Mouse (Mus musculus): ENCODE results near the gene Dyrk1a. TPM values are rescaled to one million over a fixed set of nuclear protein-coding genes. Genes with fewer than 3 reads are reported as not detected.

Gene Dyrk1a
- polyA plus RNA-seq, 1 experiment = 21.2 TPM

DNA sequence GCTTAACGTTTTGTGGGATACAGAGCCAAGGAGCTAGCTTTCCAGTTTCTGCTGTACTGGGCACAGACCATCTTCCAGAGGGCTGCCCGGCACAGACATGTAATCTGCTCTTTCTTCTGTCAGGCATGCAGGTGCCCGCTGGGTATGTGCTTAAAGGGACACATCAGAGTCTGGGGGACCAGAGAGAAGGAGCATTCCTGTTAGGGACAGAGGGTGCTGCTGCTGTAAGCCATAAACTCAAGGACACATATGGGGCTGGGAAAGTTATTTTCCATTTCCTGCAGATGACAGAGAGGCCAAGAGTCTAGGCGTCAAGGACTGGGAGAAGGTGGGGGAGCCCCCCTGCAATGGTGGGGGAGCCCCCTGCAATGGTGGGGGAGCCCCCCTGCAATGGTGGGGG lies 149.7 kb downstream of the Dyrk1a start:
- Histone ChIP-seq H3K4me1 (ENCODE audit: control insufficient read depth, insufficient read depth, low read length) (no peaks in the 10 kb centered on the region), H3K4me3 (replicated peaks; ENCODE audit: control insufficient read depth, low read depth, low read length) (no peak overlapping the region), H3K27ac (ENCODE audit: control insufficient read depth, insufficient read depth, low read depth, low read length, poor library complexity) (no peak overlapping the region)
- TF ChIP-seq POLR2A (IDR thresholded peaks at IDR 0.05; ENCODE audit: borderline replicate concordance, control insufficient read depth, low read depth, low read length) = no peak
- no peak for TF ChIP-seq CTCF (IDR thresholded peaks at IDR 0.05; ENCODE audit: control insufficient read depth, insufficient read depth, low read length)
- WGBS = 81% methylated on average over 4 of the region's 4 CpGs

GRCm38 (mm10) chr16:94720476-94721153 lies 150.8 kb downstream of the Dyrk1a start:
- Histone ChIP-seq H3K4me1 (ENCODE audit: control insufficient read depth, insufficient read depth, low read length) (peaks cover 1% of the 10 kb centered on the region; the same call in 1 of the 2 replicates), H3K27ac (ENCODE audit: control insufficient read depth, insufficient read depth, low read depth, low read length, poor library complexity) (no peak overlapping the region), H3K4me3 (replicated peaks; ENCODE audit: control insufficient read depth, low read depth, low read length) (no peak overlapping the region)
- WGBS = 40% methylated on average over 7 of the region's 7 CpGs
- TF ChIP-seq POLR2A (IDR thresholded peaks at IDR 0.05; ENCODE audit: borderline replicate concordance, control insufficient read depth, low read depth, low read length) (no peak), CTCF (IDR thresholded peaks at IDR 0.05; ENCODE audit: control insufficient read depth, insufficient read depth, low read length) (no peak)

GRCm38 (mm10) chr16:94721549-94722006 lies 151.8 kb downstream of the Dyrk1a start:
- H3K27ac ChIP-seq (ENCODE audit: control insufficient read depth, insufficient read depth, low read depth, low read length, poor library complexity) = no peak overlapping the region
- WGBS = 78% methylated on average over 10 of the region's 10 CpGs
- peaks cover 1% of the 10 kb centered on the region; the same call in 1 of the 2 replicates for H3K4me1 ChIP-seq (ENCODE audit: control insufficient read depth, insufficient read depth, low read length)
- no peak for TF ChIP-seq POLR2A (IDR thresholded peaks at IDR 0.05; ENCODE audit: borderline replicate concordance, control insufficient read depth, low read depth, low read length)
- TF ChIP-seq CTCF (IDR thresholded peaks at IDR 0.05; ENCODE audit: control insufficient read depth, insufficient read depth, low read length) = no peak
- no peak overlapping the region for H3K4me3 ChIP-seq (replicated peaks; ENCODE audit: control insufficient read depth, low read depth, low read length)

DNA sequence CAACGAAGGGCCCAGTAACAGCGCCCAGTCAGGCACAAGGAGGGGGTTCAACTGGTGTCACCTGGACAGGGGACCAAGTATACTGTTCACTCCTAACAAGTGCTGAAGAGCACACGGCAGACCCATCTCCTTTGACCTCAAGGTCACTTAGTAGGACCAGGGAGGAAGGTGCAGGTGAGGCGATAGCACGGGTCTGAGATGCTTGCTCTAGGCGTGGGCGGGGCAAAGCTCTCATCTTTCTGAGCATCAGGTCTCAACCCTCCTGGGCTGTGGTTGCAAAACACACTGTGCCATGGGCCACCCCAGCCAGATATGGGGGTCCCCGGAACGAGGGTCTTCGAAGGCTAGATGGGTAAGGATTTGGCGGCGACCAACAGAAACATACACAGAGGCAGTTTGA lies 153.1 kb downstream of the Dyrk1a start:
- H3K4me3 ChIP-seq (replicated peaks; ENCODE audit: control insufficient read depth, low read depth, low read length) = no peak overlapping the region
- TF ChIP-seq POLR2A (IDR thresholded peaks at IDR 0.05; ENCODE audit: borderline replicate concordance, control insufficient read depth, low read depth, low read length) (no peak), CTCF (IDR thresholded peaks at IDR 0.05; ENCODE audit: control insufficient read depth, insufficient read depth, low read length) (no peak)
- H3K27ac ChIP-seq (ENCODE audit: control insufficient read depth, insufficient read depth, low read depth, low read length, poor library complexity) = no peak overlapping the region
- WGBS = 82% methylated on average over 12 of the region's 12 CpGs
- H3K4me1 ChIP-seq (ENCODE audit: control insufficient read depth, insufficient read depth, low read length) = peaks cover 1% of the 10 kb centered on the region; the same call in 1 of the 2 replicates

GRCm38 (mm10) chr16:94724061-94724596 lies 154.3 kb downstream of the Dyrk1a start:
- Histone ChIP-seq H3K27ac (ENCODE audit: control insufficient read depth, insufficient read depth, low read depth, low read length, poor library complexity) (no peak overlapping the region), H3K4me1 (ENCODE audit: control insufficient read depth, insufficient read depth, low read length) (peaks cover 1% of the 10 kb centered on the region; the same call in 1 of the 2 replicates), H3K4me3 (replicated peaks; ENCODE audit: control insufficient read depth, low read depth, low read length) (peak overlapping the region; percentile 58)
- under 1% methylated on average over 23 of the region's 23 CpGs for WGBS
- TF ChIP-seq CTCF (IDR thresholded peaks at IDR 0.05; ENCODE audit: control insufficient read depth, insufficient read depth, low read length) (no peak), POLR2A (IDR thresholded peaks at IDR 0.05; ENCODE audit: borderline replicate concordance, control insufficient read depth, low read depth, low read length) (no peak)

- Histone ChIP-seq H3K4me3 (replicated peaks; ENCODE audit: control insufficient read depth, low read depth, low read length) (peak overlapping the region; percentile 18), H3K4me1 (ENCODE audit: control insufficient read depth, insufficient read depth, low read length) (peaks cover 1% of the 10 kb centered on the region; the same call in 1 of the 2 replicates), H3K27ac (ENCODE audit: control insufficient read depth, insufficient read depth, low read depth, low read length, poor library complexity) (no peak overlapping the region)
- TF ChIP-seq POLR2A (IDR thresholded peaks at IDR 0.05; ENCODE audit: borderline replicate concordance, control insufficient read depth, low read depth, low read length) = no peak
- no peak for TF ChIP-seq CTCF (IDR thresholded peaks at IDR 0.05; ENCODE audit: control insufficient read depth, insufficient read depth, low read length)
- 2% methylated on average over 18 of the region's 18 CpGs for WGBS
Observed at GRCm38 (mm10) chr16:94724747-94725211, 155.0 kb downstream of the Dyrk1a start.

- Histone ChIP-seq H3K4me1 (ENCODE audit: control insufficient read depth, insufficient read depth, low read length) (peaks cover 1% of the 10 kb centered on the region; the same call in 1 of the 2 replicates), H3K27ac (ENCODE audit: control insufficient read depth, insufficient read depth, low read depth, low read length, poor library complexity) (no peak overlapping the region), H3K4me3 (replicated peaks; ENCODE audit: control insufficient read depth, low read depth, low read length) (no peak overlapping the region)
- 86% methylated on average over 6 of the region's 6 CpGs for WGBS
- TF ChIP-seq POLR2A (IDR thresholded peaks at IDR 0.05; ENCODE audit: borderline replicate concordance, control insufficient read depth, low read depth, low read length) = no peak
- TF ChIP-seq CTCF (IDR thresholded peaks at IDR 0.05; ENCODE audit: control insufficient read depth, insufficient read depth, low read length) = peak; percentile 11; the same call in 1 of the 2 replicates
Observed at GRCm38 (mm10) chr16:94729236-94729635, 159.4 kb downstream of the Dyrk1a start.

DNA sequence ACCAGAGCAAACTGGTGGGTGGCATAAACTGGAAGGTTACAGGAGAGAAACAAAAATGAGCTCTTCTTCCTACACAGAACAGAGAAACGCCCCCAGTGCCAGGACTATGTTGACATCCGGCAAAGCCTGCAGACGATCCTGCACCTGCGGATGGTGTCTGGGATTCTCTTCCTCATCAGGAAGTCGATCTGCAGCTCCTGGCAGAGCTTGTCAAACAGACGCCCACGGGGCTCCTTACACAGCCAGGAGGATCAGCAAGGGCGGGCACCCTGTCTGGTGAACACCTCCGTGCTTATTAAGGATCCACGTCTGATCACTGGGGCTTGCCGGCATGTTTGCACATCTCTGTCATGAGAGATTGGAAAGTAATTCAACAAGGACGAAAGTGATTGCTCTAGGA lies 161.2 kb downstream of the Dyrk1a start:
- no peaks in the 10 kb centered on the region for H3K4me1 ChIP-seq (ENCODE audit: control insufficient read depth, insufficient read depth, low read length)
- TF ChIP-seq CTCF (IDR thresholded peaks at IDR 0.05; ENCODE audit: control insufficient read depth, insufficient read depth, low read length) (no peak), POLR2A (IDR thresholded peaks at IDR 0.05; ENCODE audit: borderline replicate concordance, control insufficient read depth, low read depth, low read length) (no peak)
- H3K4me3 ChIP-seq (replicated peaks; ENCODE audit: control insufficient read depth, low read depth, low read length) = no peak overlapping the region
- H3K27ac ChIP-seq (ENCODE audit: control insufficient read depth, insufficient read depth, low read depth, low read length, poor library complexity) = no peak overlapping the region
- 68% methylated on average over 12 of the region's 12 CpGs for WGBS
